Mouse (Mus musculus): ENCODE measurements around the gene Vav2. TPM values are rescaled to one million over a fixed set of nuclear protein-coding genes. Genes with fewer than 3 reads are reported as not detected.

Gene Vav2
- polyA plus RNA-seq, 1 experiment, result 48.0 TPM

DNA sequence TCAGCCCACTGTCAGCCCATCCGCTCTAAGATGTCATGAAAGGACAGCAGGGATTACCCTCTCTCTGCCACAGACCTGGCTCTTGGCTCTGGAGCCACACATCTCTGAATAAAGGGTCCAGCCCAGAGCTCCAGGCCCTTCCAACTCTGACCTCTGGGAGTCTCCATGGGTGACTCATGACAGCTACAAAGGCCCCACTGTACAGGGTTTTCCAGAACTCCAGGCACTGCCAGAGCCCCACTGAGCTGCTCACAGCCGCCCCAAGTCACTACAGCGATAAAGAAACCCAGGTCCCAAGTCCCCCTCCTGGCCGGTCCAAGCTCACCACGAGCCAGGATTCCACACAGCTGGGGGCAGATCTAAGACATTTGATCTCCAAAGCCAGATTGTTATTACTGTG, 34.6 kb downstream of the Vav2 start:
- DNase-seq, result no peak
- Histone ChIP-seq H3K4me3 (ENCODE audit: control insufficient read depth, insufficient read depth, low read length) (no peak overlapping the region), H3K27me3 (ENCODE audit: control insufficient read depth, insufficient read depth, low read length) (no peaks in the 10 kb centered on the region), H3K4me1 (replicated peaks; ENCODE audit: control insufficient read depth, insufficient read depth, low read length) (peaks cover 8% of the 10 kb centered on the region; the same call in 1 of the 2 replicates), H3K27ac (ENCODE audit: control insufficient read depth, insufficient read depth, low read length) (no peak overlapping the region), H3K36me3 (ENCODE audit: control insufficient read depth, insufficient read depth, low read length) (no peaks in the 10 kb centered on the region)
- TF ChIP-seq POLR2A (IDR thresholded peaks at IDR 0.05; ENCODE audit: control insufficient read depth, extremely low read depth, insufficient read depth, low read length, poor library complexity) (no peak), CTCF (IDR thresholded peaks at IDR 0.05; ENCODE audit: borderline replicate concordance, control insufficient read depth, extremely low read depth, insufficient read depth, low read length, poor library complexity) (no peak)
- WGBS, result 94% methylated on average over 5 of the region's 5 CpGs

GRCm38 (mm10) chr2:27390775-27391174, 36.1 kb downstream of the Vav2 start:
- 92% methylated on average over 4 of the region's 4 CpGs for WGBS
- no peaks in the 10 kb centered on the region for H3K27me3 ChIP-seq (ENCODE audit: control insufficient read depth, insufficient read depth, low read length)
- H3K4me3 ChIP-seq (ENCODE audit: control insufficient read depth, insufficient read depth, low read length), result no peak overlapping the region
- no peaks in the 10 kb centered on the region for H3K36me3 ChIP-seq (ENCODE audit: control insufficient read depth, insufficient read depth, low read length)
- no peak for DNase-seq
- TF ChIP-seq POLR2A (IDR thresholded peaks at IDR 0.05; ENCODE audit: control insufficient read depth, extremely low read depth, insufficient read depth, low read length, poor library complexity), result no peak
- no peak for TF ChIP-seq CTCF (IDR thresholded peaks at IDR 0.05; ENCODE audit: borderline replicate concordance, control insufficient read depth, extremely low read depth, insufficient read depth, low read length, poor library complexity)
- H3K27ac ChIP-seq (ENCODE audit: control insufficient read depth, insufficient read depth, low read length), result no peak overlapping the region
- peaks cover 8% of the 10 kb centered on the region; the same call in 1 of the 2 replicates for H3K4me1 ChIP-seq (replicated peaks; ENCODE audit: control insufficient read depth, insufficient read depth, low read length)

DNA sequence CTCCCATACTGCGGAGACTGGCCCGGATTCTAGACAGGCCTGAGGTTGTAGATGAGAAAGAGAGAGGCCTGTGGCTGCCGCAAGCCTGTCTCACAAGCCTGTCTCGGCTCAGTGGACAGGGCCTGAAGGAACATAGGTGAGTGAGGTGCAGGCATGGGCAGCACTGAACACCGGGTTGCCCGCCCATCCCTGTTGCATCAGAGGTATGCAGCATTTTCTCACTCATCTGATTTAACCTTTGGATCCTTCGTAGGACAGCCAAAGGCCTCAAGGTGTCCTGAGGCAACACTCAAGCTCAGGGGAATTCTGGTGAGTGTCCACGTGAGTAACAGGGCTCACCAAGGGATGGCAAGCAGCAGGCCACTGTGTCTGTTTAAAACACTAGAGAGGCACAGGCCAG, 36.5 kb downstream of the Vav2 start:
- Histone ChIP-seq H3K36me3 (ENCODE audit: control insufficient read depth, insufficient read depth, low read length) (no peaks in the 10 kb centered on the region), H3K27me3 (ENCODE audit: control insufficient read depth, insufficient read depth, low read length) (no peaks in the 10 kb centered on the region), H3K4me1 (replicated peaks; ENCODE audit: control insufficient read depth, insufficient read depth, low read length) (peaks cover 4% of the 10 kb centered on the region; the same call in 1 of the 2 replicates), H3K27ac (ENCODE audit: control insufficient read depth, insufficient read depth, low read length) (no peak overlapping the region), H3K4me3 (ENCODE audit: control insufficient read depth, insufficient read depth, low read length) (no peak overlapping the region)
- WGBS, result 97% methylated on average over 8 of the region's 8 CpGs
- no peak for TF ChIP-seq CTCF (IDR thresholded peaks at IDR 0.05; ENCODE audit: borderline replicate concordance, control insufficient read depth, extremely low read depth, insufficient read depth, low read length, poor library complexity)
- DNase-seq, result no peak

DNA sequence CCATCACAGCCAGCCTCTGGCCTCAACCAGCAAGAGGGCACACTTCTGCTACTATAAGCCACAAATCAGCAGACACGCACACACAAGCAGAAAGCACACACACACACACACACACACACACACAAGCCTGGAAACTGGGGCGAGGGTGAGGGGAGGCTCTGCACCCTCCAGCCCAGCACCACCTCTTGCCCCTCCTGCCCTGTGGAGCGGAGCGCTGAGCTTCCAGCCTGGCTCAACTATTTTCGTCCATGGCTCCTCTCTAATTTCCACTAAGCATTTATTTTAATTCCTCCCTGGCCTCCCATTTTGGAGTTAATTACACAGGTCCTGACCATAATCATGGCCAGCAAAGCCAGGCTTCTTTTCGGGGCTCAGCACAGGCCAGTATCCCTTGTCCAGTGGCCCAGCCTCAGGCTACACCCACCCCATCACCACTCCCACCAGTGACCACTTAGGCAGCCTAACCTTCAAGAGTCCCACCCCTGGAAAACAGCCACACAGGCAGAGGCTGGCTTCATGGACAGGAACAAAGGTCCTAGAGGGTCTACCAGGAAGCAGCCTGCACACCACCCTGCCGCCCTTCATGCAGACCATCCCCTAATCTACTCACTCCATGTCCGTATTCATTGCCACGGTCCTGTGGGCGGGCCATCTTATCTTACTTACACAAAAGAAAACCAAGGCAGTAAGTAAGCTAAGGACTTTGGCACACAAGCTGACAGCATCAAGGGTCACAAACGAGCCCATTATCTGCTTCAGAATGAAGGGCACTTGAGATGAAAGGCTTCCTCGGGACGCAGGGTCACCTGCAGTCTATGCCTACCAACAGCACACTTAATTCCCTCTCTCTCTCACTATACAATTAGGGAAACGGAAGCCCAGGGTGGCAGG, 37.3 kb downstream of the Vav2 start:
- no peak overlapping the region for H3K27ac ChIP-seq (ENCODE audit: control insufficient read depth, insufficient read depth, low read length)
- H3K4me1 ChIP-seq (replicated peaks; ENCODE audit: control insufficient read depth, insufficient read depth, low read length), result peaks cover 3% of the 10 kb centered on the region; the same call in 1 of the 2 replicates
- DNase-seq, result no peak
- no peaks in the 10 kb centered on the region for H3K27me3 ChIP-seq (ENCODE audit: control insufficient read depth, insufficient read depth, low read length)
- no peaks in the 10 kb centered on the region for H3K36me3 ChIP-seq (ENCODE audit: control insufficient read depth, insufficient read depth, low read length)
- no peak for TF ChIP-seq POLR2A (IDR thresholded peaks at IDR 0.05; ENCODE audit: control insufficient read depth, extremely low read depth, insufficient read depth, low read length, poor library complexity)
- no peak for TF ChIP-seq CTCF (IDR thresholded peaks at IDR 0.05; ENCODE audit: borderline replicate concordance, control insufficient read depth, extremely low read depth, insufficient read depth, low read length, poor library complexity)
- 94% methylated on average over 14 of the region's 14 CpGs for WGBS
- H3K4me3 ChIP-seq (ENCODE audit: control insufficient read depth, insufficient read depth, low read length), result no peak overlapping the region

DNA sequence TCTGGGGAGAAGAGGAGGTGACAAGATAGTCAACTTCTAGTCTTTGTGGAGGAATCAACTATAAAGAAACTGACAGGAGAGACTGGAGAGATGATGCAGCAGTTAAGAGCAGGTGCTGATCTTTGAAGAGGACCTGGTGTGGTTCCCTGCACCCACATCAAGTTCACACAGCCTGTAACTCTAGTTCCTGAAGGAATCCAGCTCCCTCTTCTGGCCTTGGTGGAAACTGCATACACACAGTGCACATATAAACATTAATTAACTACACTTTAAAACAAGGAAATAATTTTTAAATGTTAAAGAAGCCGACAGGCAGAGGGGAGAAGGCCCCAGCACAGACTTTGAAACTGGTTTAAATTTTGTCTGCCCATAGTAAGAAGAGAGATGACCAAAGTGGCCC, 39.6 kb downstream of the Vav2 start:
- 95% methylated on average over 1 of the region's 1 CpGs for WGBS

GRCm38 (mm10) chr2:27381698-27382097, 45.1 kb downstream of the Vav2 start:
- no peak for DNase-seq
- WGBS, result over 99% methylated on average over 4 of the region's 4 CpGs
- H3K4me1 ChIP-seq (replicated peaks; ENCODE audit: control insufficient read depth, insufficient read depth, low read length), result peaks cover 52% of the 10 kb centered on the region
- no peaks in the 10 kb centered on the region for H3K36me3 ChIP-seq (ENCODE audit: control insufficient read depth, insufficient read depth, low read length)
- no peak overlapping the region for H3K27ac ChIP-seq (ENCODE audit: control insufficient read depth, insufficient read depth, low read length)
- no peaks in the 10 kb centered on the region for H3K27me3 ChIP-seq (ENCODE audit: control insufficient read depth, insufficient read depth, low read length)
- no peak overlapping the region for H3K4me3 ChIP-seq (ENCODE audit: control insufficient read depth, insufficient read depth, low read length)
- TF ChIP-seq POLR2A (IDR thresholded peaks at IDR 0.05; ENCODE audit: control insufficient read depth, extremely low read depth, insufficient read depth, low read length, poor library complexity), result no peak
- no peak for TF ChIP-seq CTCF (IDR thresholded peaks at IDR 0.05; ENCODE audit: borderline replicate concordance, control insufficient read depth, extremely low read depth, insufficient read depth, low read length, poor library complexity)

More for the DNA sequence above, 39.6 kb downstream of the Vav2 start:
- TF ChIP-seq POLR2A (IDR thresholded peaks at IDR 0.05; ENCODE audit: control insufficient read depth, extremely low read depth, insufficient read depth, low read length, poor library complexity) (no peak), CTCF (IDR thresholded peaks at IDR 0.05; ENCODE audit: borderline replicate concordance, control insufficient read depth, extremely low read depth, insufficient read depth, low read length, poor library complexity) (no peak)
- H3K4me1 ChIP-seq (replicated peaks; ENCODE audit: control insufficient read depth, insufficient read depth, low read length), result peaks cover under 1% of the 10 kb centered on the region
- H3K27me3 ChIP-seq (ENCODE audit: control insufficient read depth, insufficient read depth, low read length), result no peaks in the 10 kb centered on the region
- no peak overlapping the region for H3K27ac ChIP-seq (ENCODE audit: control insufficient read depth, insufficient read depth, low read length)
- DNase-seq, result no peak
- H3K36me3 ChIP-seq (ENCODE audit: control insufficient read depth, insufficient read depth, low read length), result no peaks in the 10 kb centered on the region
- no peak overlapping the region for H3K4me3 ChIP-seq (ENCODE audit: control insufficient read depth, insufficient read depth, low read length)

All from thymus, adult 2 months (tissue).